Mouse (Mus musculus): Measurements from ENCODE around the gene 4930467E23Rik. TPM values are rescaled to one million over a fixed set of nuclear protein-coding genes. Genes with fewer than 3 reads are reported as not detected.
A peak's percentile ranks its signal among the peaks of the same experiment; 100 is the strongest.
"Not testable (repeated sequence)": the region's sequence is repeated elsewhere in the genome, so short reads cannot be mapped to it uniquely, and the experiment has no call there.

Gene 4930467E23Rik
- polyA plus RNA-seq (2015; fragmentation: Nextera tagmentation; extraction: Ambion mirVana), result not detected in 2 replicates

GRCm38 (mm10) chr8:19729276-19729675 lies at the start of gene 4930467E23Rik:
Gene 4930467E23Rik (plus strand): TSS chr8:19729576.
- H3K36me3 ChIP-seq (replicated peaks; ENCODE audit: insufficient read depth, low read length); H3K4me1 ChIP-seq (ENCODE audit: insufficient read depth); H3K4me3 ChIP-seq (ENCODE audit: low read depth, low read length); H3K9ac ChIP-seq (replicated peaks); H3K27me3 ChIP-seq (ENCODE audit: insufficient read depth, low read length); DNase-seq; ATAC-seq; H3K9me3 ChIP-seq (ENCODE audit: low read length); H3K4me2 ChIP-seq (ENCODE audit: low read depth, low read length); H3K27ac ChIP-seq (ENCODE audit: low read depth): not testable (repeated sequence)
- WGBS (ENCODE audit: insufficient replicate concordance), result no CpG with 5 or more reads among the region's 2 CpGs

- not testable (repeated sequence) for H3K4me1 ChIP-seq (ENCODE audit: insufficient read depth); H3K27ac ChIP-seq (ENCODE audit: low read depth); H3K36me3 ChIP-seq (replicated peaks; ENCODE audit: insufficient read depth, low read length); DNase-seq; H3K27me3 ChIP-seq (ENCODE audit: insufficient read depth, low read length); H3K4me3 ChIP-seq (ENCODE audit: low read depth, low read length); H3K9me3 ChIP-seq (ENCODE audit: low read length); ATAC-seq; H3K4me2 ChIP-seq (ENCODE audit: low read depth, low read length); H3K9ac ChIP-seq (replicated peaks)
- WGBS (ENCODE audit: insufficient replicate concordance), result 44% methylated on average over 1 of the region's 3 CpGs
Observed at GRCm38 (mm10) chr8:19682311-19682710, 47.1 kb upstream of the 4930467E23Rik start.

GRCm38 (mm10) chr8:19685476-19685875 lies 43.9 kb upstream of the 4930467E23Rik start:
- not testable (repeated sequence) for H3K9me3 ChIP-seq (ENCODE audit: low read length); H3K4me2 ChIP-seq (ENCODE audit: low read depth, low read length); H3K27ac ChIP-seq (ENCODE audit: low read depth); DNase-seq; H3K9ac ChIP-seq (replicated peaks); ATAC-seq; H3K27me3 ChIP-seq (ENCODE audit: insufficient read depth, low read length); H3K36me3 ChIP-seq (replicated peaks; ENCODE audit: insufficient read depth, low read length); H3K4me1 ChIP-seq (ENCODE audit: insufficient read depth); H3K4me3 ChIP-seq (ENCODE audit: low read depth, low read length)
- WGBS (ENCODE audit: insufficient replicate concordance), result 68% methylated on average over 3 of the region's 3 CpGs

- not testable (repeated sequence) for H3K27me3 ChIP-seq (ENCODE audit: insufficient read depth, low read length); H3K36me3 ChIP-seq (replicated peaks; ENCODE audit: insufficient read depth, low read length); H3K4me2 ChIP-seq (ENCODE audit: low read depth, low read length); H3K9me3 ChIP-seq (ENCODE audit: low read length); H3K27ac ChIP-seq (ENCODE audit: low read depth); H3K9ac ChIP-seq (replicated peaks); H3K4me1 ChIP-seq (ENCODE audit: insufficient read depth); ATAC-seq; DNase-seq; H3K4me3 ChIP-seq (ENCODE audit: low read depth, low read length)
- 71% methylated on average over 6 of the region's 6 CpGs for WGBS (ENCODE audit: insufficient replicate concordance)
Observed at GRCm38 (mm10) chr8:19688802-19689525, 40.4 kb upstream of the 4930467E23Rik start.

- H3K27ac ChIP-seq (ENCODE audit: low read depth); H3K9me3 ChIP-seq (ENCODE audit: low read length); DNase-seq; ATAC-seq; H3K36me3 ChIP-seq (replicated peaks; ENCODE audit: insufficient read depth, low read length); H3K27me3 ChIP-seq (ENCODE audit: insufficient read depth, low read length); H3K9ac ChIP-seq (replicated peaks); H3K4me2 ChIP-seq (ENCODE audit: low read depth, low read length); H3K4me1 ChIP-seq (ENCODE audit: insufficient read depth); H3K4me3 ChIP-seq (ENCODE audit: low read depth, low read length): not testable (repeated sequence)
- 74% methylated on average over 1 of the region's 1 CpGs for WGBS (ENCODE audit: insufficient replicate concordance)
Observed at GRCm38 (mm10) chr8:19689745-19690144, 39.6 kb upstream of the 4930467E23Rik start.

GRCm38 (mm10) chr8:19691421-19691820 lies 38.0 kb upstream of the 4930467E23Rik start:
- not testable (repeated sequence) for H3K4me1 ChIP-seq (ENCODE audit: insufficient read depth); H3K4me3 ChIP-seq (ENCODE audit: low read depth, low read length); DNase-seq; H3K36me3 ChIP-seq (replicated peaks; ENCODE audit: insufficient read depth, low read length); H3K9me3 ChIP-seq (ENCODE audit: low read length); H3K27me3 ChIP-seq (ENCODE audit: insufficient read depth, low read length); H3K4me2 ChIP-seq (ENCODE audit: low read depth, low read length); H3K9ac ChIP-seq (replicated peaks); ATAC-seq; H3K27ac ChIP-seq (ENCODE audit: low read depth)
- 75% methylated on average over 6 of the region's 6 CpGs for WGBS (ENCODE audit: insufficient replicate concordance)

- not testable (repeated sequence) for ATAC-seq; H3K27ac ChIP-seq (ENCODE audit: low read depth); H3K36me3 ChIP-seq (replicated peaks; ENCODE audit: insufficient read depth, low read length); H3K9ac ChIP-seq (replicated peaks); H3K27me3 ChIP-seq (ENCODE audit: insufficient read depth, low read length); H3K4me2 ChIP-seq (ENCODE audit: low read depth, low read length); H3K4me3 ChIP-seq (ENCODE audit: low read depth, low read length); DNase-seq; H3K4me1 ChIP-seq (ENCODE audit: insufficient read depth); H3K9me3 ChIP-seq (ENCODE audit: low read length)
- 76% methylated on average over 11 of the region's 11 CpGs for WGBS (ENCODE audit: insufficient replicate concordance)
Observed at GRCm38 (mm10) chr8:19697497-19698077, 31.8 kb upstream of the 4930467E23Rik start.

GRCm38 (mm10) chr8:19698123-19698522 lies 31.3 kb upstream of the 4930467E23Rik start:
- not testable (repeated sequence) for H3K36me3 ChIP-seq (replicated peaks; ENCODE audit: insufficient read depth, low read length); H3K4me3 ChIP-seq (ENCODE audit: low read depth, low read length); DNase-seq; H3K9me3 ChIP-seq (ENCODE audit: low read length); H3K9ac ChIP-seq (replicated peaks); H3K4me1 ChIP-seq (ENCODE audit: insufficient read depth); H3K4me2 ChIP-seq (ENCODE audit: low read depth, low read length); ATAC-seq; H3K27me3 ChIP-seq (ENCODE audit: insufficient read depth, low read length); H3K27ac ChIP-seq (ENCODE audit: low read depth)
- 68% methylated on average over 6 of the region's 6 CpGs for WGBS (ENCODE audit: insufficient replicate concordance)

GRCm38 (mm10) chr8:19698722-19699121 lies 30.7 kb upstream of the 4930467E23Rik start:
- not testable (repeated sequence) for ATAC-seq; H3K4me1 ChIP-seq (ENCODE audit: insufficient read depth); H3K4me3 ChIP-seq (ENCODE audit: low read depth, low read length); H3K9me3 ChIP-seq (ENCODE audit: low read length); H3K4me2 ChIP-seq (ENCODE audit: low read depth, low read length); H3K36me3 ChIP-seq (replicated peaks; ENCODE audit: insufficient read depth, low read length); H3K9ac ChIP-seq (replicated peaks); H3K27ac ChIP-seq (ENCODE audit: low read depth); H3K27me3 ChIP-seq (ENCODE audit: insufficient read depth, low read length)
- 78% methylated on average over 4 of the region's 4 CpGs for WGBS (ENCODE audit: insufficient replicate concordance)
- DNase-seq, result peak; percentile 21

- not testable (repeated sequence) for ATAC-seq; H3K36me3 ChIP-seq (replicated peaks; ENCODE audit: insufficient read depth, low read length); H3K9ac ChIP-seq (replicated peaks); H3K27me3 ChIP-seq (ENCODE audit: insufficient read depth, low read length); H3K4me3 ChIP-seq (ENCODE audit: low read depth, low read length); H3K9me3 ChIP-seq (ENCODE audit: low read length); H3K4me1 ChIP-seq (ENCODE audit: insufficient read depth); DNase-seq; H3K4me2 ChIP-seq (ENCODE audit: low read depth, low read length); H3K27ac ChIP-seq (ENCODE audit: low read depth)
- WGBS (ENCODE audit: insufficient replicate concordance), result 81% methylated on average over 2 of the region's 2 CpGs
Observed at GRCm38 (mm10) chr8:19701326-19701725, 28.1 kb upstream of the 4930467E23Rik start.
